Mouse (Mus musculus): Measurements from ENCODE around the gene Nutf2. TPM values are rescaled to one million over a fixed set of nuclear protein-coding genes. Genes with fewer than 3 reads are reported as not detected.
A peak's percentile ranks its signal among the peaks of the same experiment; 100 is the strongest.
"Not testable (repeated sequence)": the region's sequence is repeated elsewhere in the genome, so short reads cannot be mapped to it uniquely, and the experiment has no call there.

Gene Nutf2
- total RNA-seq, 1 experiment = 242 TPM

DNA sequence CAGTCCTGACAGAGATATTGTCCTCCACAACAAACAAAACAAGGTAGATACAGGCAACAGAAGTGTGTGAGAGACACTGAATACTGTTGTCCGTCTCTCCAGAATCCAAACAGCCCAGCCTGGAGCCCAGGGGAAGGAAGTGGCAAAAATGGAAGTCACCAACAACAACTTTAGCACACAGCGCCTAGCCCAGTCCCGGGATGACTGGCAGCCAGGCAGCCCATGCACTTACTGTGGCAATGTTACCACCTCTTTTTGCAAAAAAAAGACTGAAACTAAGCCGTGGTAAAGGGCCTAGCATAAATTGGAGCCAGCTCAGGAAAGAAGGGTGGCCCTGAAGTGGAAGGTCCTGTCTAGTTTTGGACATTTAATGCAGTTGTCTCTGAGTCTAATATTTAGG lies 34.0 kb upstream of the Nutf2 start:
- H3K9me3 ChIP-seq (ENCODE audit: control insufficient read depth, insufficient read depth, low read depth, low read length) = no peaks in the 10 kb centered on the region
- H3K9ac ChIP-seq (ENCODE audit: insufficient read depth, low read depth, low read length, poor library complexity, severe bottlenecking) = peak overlapping the region; percentile 88
- no peak overlapping the region for H3K27ac ChIP-seq (ENCODE audit: insufficient read depth, low read depth, low read length, poor library complexity, severe bottlenecking)
- H3K4me1 ChIP-seq (ENCODE audit: control insufficient read depth in 2 of 2, insufficient read depth in 2 of 2, low read length in 2 of 2, poor library complexity in 1 of 2) = peaks cover 0 to 7% of the 10 kb centered on the region in 2 experiments; a peak in 1 of 4 replicates
- H3K36me3 ChIP-seq (ENCODE audit: control insufficient read depth, insufficient read depth, low read length, poor library complexity, severe bottlenecking) = peaks cover 5% of the 10 kb centered on the region; the same call in 1 of the 2 replicates
- H3K4me3 ChIP-seq (ENCODE audit: insufficient read depth in 1 of 2, low read depth in 1 of 2, low read length in 2 of 2, poor library complexity in 1 of 2, severe bottlenecking in 1 of 2) = peak overlapping the region; percentile 78
- TF ChIP-seq HCFC1 (IDR thresholded peaks at IDR 0.05; ENCODE audit: borderline replicate concordance, insufficient read depth, low read length) (no peak), CHD2 (IDR thresholded peaks at IDR 0.05; ENCODE audit: low read depth, low read length) (no peak), ZNF384 (IDR thresholded peaks at IDR 0.05; ENCODE audit: low read depth, low read length) (no peak), MAFK (IDR thresholded peaks at IDR 0.05; ENCODE audit: insufficient read depth, low read depth, low read length) (no peak), ZC3H11A (IDR thresholded peaks at IDR 0.05; ENCODE audit: borderline replicate concordance, low read depth, low read length) (no peak)
- no peak for DNase-seq (ENCODE audit: low read depth, low spot score)
- in situ Hi-C loops (cut with MboI; ENCODE audit: low sequenced_read_pairs in 2 of 2, unreplicated experiment in 2 of 2) = no loop called here

DNA sequence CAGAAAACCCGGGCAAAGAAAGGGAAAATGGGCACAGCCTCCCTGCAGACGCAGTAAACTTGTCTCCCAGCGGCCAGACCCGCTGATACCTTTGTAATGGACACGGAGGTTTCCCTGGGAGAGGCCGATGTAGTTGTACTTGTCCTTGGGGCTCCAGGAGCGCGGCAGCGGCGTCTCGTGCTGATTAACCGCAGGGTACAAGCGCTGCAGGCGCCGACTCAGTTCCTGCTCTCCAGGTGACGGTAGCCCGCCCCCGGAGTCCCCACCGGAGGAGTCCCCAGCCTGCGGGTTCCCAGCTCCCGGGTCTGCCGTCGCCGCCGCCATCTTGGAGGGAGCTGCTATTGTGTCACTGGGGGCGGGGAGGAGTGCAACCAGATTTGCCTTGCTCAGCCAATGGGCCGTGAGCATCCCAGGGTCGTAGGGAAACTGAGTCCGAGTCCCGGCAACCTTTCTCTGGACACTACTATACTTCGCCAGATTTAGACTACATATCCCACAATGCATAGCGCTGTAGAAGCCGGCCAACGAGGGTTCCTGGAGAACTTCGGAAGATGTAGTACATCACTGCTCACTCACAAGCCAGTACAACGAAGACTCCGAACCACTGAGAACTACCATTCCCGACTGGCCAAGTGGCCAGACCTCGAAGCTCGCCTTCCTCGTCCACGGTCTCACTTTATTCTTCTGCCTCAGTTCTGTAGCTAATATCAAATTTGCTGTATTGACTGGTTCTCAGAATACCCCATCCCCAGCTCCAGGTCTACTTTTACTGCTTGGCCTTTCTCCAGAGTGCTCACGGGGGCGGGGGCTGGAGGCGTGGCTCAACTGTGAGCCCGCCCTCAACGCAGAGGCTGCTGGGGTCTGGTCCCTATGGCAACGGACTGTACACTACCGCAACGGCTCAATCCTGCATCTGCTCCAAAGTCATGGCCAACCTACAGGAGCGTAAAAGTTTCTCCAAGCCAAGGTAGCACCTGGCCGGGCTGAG lies 33.2 kb upstream of the Nutf2 start, which contains the start of the genes Ranbp10 and Tsnaxip1:
Gene Ranbp10 (minus strand): TSS at position 490 of the 988 bp plus-strand sequence.
Gene Tsnaxip1 (plus strand): TSS at position 871 of the 988 bp plus-strand sequence.
- DNase-seq (ENCODE audit: low read depth, low spot score) = peak; percentile 98
- Histone ChIP-seq H3K4me1 (ENCODE audit: control insufficient read depth in 2 of 2, insufficient read depth in 2 of 2, low read length in 2 of 2, poor library complexity in 1 of 2) (peaks cover 0 to 5% of the 10 kb centered on the region in 2 experiments; a peak in 1 of 4 replicates), H3K9ac (ENCODE audit: insufficient read depth, low read depth, low read length, poor library complexity, severe bottlenecking) (peak within 1 kb of the TSS; percentile 88), H3K4me3 (ENCODE audit: insufficient read depth in 1 of 2, low read depth in 1 of 2, low read length in 2 of 2, poor library complexity in 1 of 2, severe bottlenecking in 1 of 2) (peak within 1 kb of the TSS; percentile 78 to 80), H3K36me3 (ENCODE audit: control insufficient read depth, insufficient read depth, low read length, poor library complexity, severe bottlenecking) (peaks cover 3% of the 10 kb centered on the region; the same call in 1 of the 2 replicates), H3K9me3 (ENCODE audit: control insufficient read depth, insufficient read depth, low read depth, low read length) (no peaks in the 10 kb centered on the region), H3K27ac (ENCODE audit: insufficient read depth, low read depth, low read length, poor library complexity, severe bottlenecking) (peak within 1 kb of the TSS; percentile 16; the same call in 1 of the 2 replicates)
- in situ Hi-C loops (cut with MboI; ENCODE audit: low sequenced_read_pairs in 2 of 2, unreplicated experiment in 2 of 2) = no loop called here
- peak; percentile 56; the same call in 1 of the 2 replicates for TF ChIP-seq CHD2 (IDR thresholded peaks at IDR 0.05; ENCODE audit: low read depth, low read length)
- no peak for TF ChIP-seq ZC3H11A (IDR thresholded peaks at IDR 0.05; ENCODE audit: borderline replicate concordance, low read depth, low read length)
- TF ChIP-seq MAFK (IDR thresholded peaks at IDR 0.05; ENCODE audit: insufficient read depth, low read depth, low read length) = 0 out of 2 replicates have a peak, but pooled peaks have one; percentile 5
- TF ChIP-seq HCFC1 (IDR thresholded peaks at IDR 0.05; ENCODE audit: borderline replicate concordance, insufficient read depth, low read length) = peak; percentile 98
- no peak for TF ChIP-seq ZNF384 (IDR thresholded peaks at IDR 0.05; ENCODE audit: low read depth, low read length)

DNA sequence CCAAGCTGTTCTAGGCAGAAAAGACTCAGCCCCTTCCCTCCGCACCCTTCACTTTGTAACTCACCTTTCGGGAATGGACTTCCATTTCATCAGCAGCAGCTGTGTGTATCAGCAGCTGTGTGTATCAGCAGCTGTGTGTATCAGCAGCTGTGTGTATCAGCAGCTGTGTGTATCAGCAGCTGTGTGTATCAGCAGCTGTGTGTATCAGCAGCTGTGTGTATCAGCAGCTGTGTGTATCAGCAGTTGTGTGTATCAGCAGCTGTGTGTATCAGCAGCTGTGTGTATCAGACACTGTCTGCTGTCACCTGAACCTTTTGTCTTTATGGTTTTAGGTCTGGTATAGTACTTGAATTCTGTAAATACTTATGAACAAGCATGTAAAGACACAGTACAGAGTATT lies 26.6 kb upstream of the Nutf2 start:
- H3K9ac ChIP-seq (ENCODE audit: insufficient read depth, low read depth, low read length, poor library complexity, severe bottlenecking); H3K4me3 ChIP-seq (ENCODE audit: insufficient read depth in 1 of 2, low read depth in 1 of 2, low read length in 2 of 2, poor library complexity in 1 of 2, severe bottlenecking in 1 of 2); H3K36me3 ChIP-seq (ENCODE audit: control insufficient read depth, insufficient read depth, low read length, poor library complexity, severe bottlenecking); H3K4me1 ChIP-seq (ENCODE audit: control insufficient read depth in 2 of 2, insufficient read depth in 2 of 2, low read length in 2 of 2, poor library complexity in 1 of 2); H3K27ac ChIP-seq (ENCODE audit: insufficient read depth, low read depth, low read length, poor library complexity, severe bottlenecking); DNase-seq (ENCODE audit: low read depth, low spot score); H3K9me3 ChIP-seq (ENCODE audit: control insufficient read depth, insufficient read depth, low read depth, low read length); in situ Hi-C loops (cut with MboI; ENCODE audit: low sequenced_read_pairs in 2 of 2, unreplicated experiment in 2 of 2): not testable (repeated sequence)

DNA sequence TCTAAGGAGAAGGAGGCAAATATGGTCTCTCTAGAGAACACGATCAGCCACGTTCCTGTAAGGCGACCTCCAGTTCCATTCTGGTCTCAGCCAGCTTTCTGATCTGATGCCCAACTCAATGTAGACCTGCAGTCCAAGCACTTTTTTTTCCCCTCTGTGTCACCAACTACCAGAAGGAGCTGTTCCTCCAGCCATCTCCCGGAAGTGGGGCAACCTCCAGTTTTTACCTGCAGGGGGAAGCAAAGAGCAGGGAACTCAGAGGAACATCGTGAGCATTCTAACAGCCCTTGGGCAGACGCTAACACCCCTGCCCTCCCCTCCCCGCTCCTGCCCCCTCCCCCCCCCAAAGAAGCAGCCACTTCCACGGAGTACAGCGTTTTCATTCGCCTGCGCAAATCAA lies 25.1 kb upstream of the Nutf2 start:
- DNase-seq (ENCODE audit: low read depth, low spot score) = peak; percentile 75
- TF ChIP-seq MAFK (IDR thresholded peaks at IDR 0.05; ENCODE audit: insufficient read depth, low read depth, low read length) (no peak), ZC3H11A (IDR thresholded peaks at IDR 0.05; ENCODE audit: borderline replicate concordance, low read depth, low read length) (no peak)

More for the DNA sequence above, 25.1 kb upstream of the Nutf2 start:
- Histone ChIP-seq H3K36me3 (ENCODE audit: control insufficient read depth, insufficient read depth, low read length, poor library complexity, severe bottlenecking) (no peaks in the 10 kb centered on the region), H3K9ac (ENCODE audit: insufficient read depth, low read depth, low read length, poor library complexity, severe bottlenecking) (no peak overlapping the region), H3K4me1 (ENCODE audit: control insufficient read depth in 2 of 2, insufficient read depth in 2 of 2, low read length in 2 of 2, poor library complexity in 1 of 2) (no peaks in the 10 kb centered on the region), H3K4me3 (ENCODE audit: insufficient read depth in 1 of 2, low read depth in 1 of 2, low read length in 2 of 2, poor library complexity in 1 of 2, severe bottlenecking in 1 of 2) (no peak overlapping the region), H3K27ac (ENCODE audit: insufficient read depth, low read depth, low read length, poor library complexity, severe bottlenecking) (no peak overlapping the region), H3K9me3 (ENCODE audit: control insufficient read depth, insufficient read depth, low read depth, low read length) (no peaks in the 10 kb centered on the region)
- in situ Hi-C loops (cut with MboI; ENCODE audit: low sequenced_read_pairs in 2 of 2, unreplicated experiment in 2 of 2) = no loop called here

Measured in ES-E14 (cell line).